Mouse (Mus musculus) left cerebral cortex, adult 8-10 months (tissue): Measurements from ENCODE around the gene Larp1b. TPM values are rescaled to one million over a fixed set of nuclear protein-coding genes. Genes with fewer than 3 reads are reported as not detected.

Experiments used
- DNase-seq, 2 experiments: peaks; one replicate each; pipeline ENCODE4 v3.0.0; 2022; ENCODE audit warnings: low spot score in 2 of 2
- total RNA-seq, 4 experiments: library from RNA; stranded (reverse); gene quantifications; 2 replicates each; pipeline ENCODE4 v1.2.4; 2022

Gene Larp1b
- total RNA-seq, 4 experiments from 2014 or later = 19.7 to 23.1 (median 22.4) TPM

- DNase-seq = no peak
Observed at GRCm38 (mm10) chr3:41020687-41021086, 71.1 kb downstream of the Larp1b start.

DNA sequence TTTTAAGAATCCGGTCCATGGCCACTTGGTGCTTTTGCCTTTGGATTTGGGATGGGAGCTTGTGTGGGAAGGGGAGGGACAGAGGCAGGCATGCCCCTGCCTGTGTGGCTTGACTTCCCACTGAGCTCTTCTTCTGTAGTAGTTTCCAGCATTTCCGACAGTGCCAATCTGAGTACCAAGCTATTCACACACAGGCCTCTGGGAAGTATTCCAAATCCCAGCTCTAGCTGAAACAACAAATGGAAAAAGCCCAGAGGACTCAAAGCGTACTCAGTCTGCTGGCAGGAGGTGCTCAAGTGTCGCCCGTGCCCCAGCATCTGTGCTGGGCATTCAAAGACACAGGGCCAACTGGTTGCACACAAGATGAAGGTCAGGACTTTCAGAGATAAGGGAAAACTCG lies 72.4 kb downstream of the Larp1b start:
- peak in 1 of 2 experiments; percentile 24 for DNase-seq

DNA sequence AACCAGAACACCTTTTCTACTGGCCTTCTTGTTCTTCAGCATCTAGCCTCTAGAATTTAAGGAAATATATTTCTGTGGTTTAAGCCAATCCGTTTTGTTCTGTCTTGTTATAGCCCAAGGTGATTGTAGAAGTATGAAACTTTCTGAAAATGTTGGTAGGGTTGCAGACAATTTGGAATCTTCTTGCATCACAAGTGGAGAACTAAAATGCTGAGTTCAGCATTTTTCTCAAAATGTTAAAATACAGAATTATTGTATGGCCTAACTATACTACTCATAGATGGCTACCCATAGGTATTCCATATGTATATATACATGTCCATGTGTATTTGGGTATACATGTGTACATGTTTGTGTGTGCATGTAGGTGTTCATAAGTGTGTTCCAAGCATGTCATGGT lies 81.1 kb downstream of the Larp1b start:
- no peak for DNase-seq

- DNase-seq = no peak
Observed at GRCm38 (mm10) chr3:41031286-41032210, 81.9 kb downstream of the Larp1b start.

GRCm38 (mm10) chr3:41038297-41038916 lies 88.8 kb downstream of the Larp1b start:
- no peak for DNase-seq

DNA sequence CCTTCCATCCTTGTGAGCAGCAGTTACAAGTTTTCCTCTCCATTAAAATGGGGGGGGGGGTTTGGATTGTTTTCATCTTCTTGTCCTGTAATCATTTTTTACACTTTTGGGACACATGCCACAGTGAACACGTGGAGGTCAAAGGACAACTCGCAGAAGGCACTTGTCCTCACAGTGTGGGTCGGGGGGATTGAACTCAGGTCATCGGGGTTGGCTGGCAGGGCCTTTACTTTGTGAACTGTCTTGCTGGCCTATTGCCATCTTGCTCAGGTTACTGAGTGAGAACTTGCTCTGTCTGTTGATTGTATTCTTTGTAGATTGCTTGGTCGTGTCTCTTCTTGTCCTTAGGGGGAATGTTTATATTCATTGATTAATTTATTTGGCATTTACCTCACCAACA lies 91.6 kb downstream of the Larp1b start:
- DNase-seq = no peak

DNA sequence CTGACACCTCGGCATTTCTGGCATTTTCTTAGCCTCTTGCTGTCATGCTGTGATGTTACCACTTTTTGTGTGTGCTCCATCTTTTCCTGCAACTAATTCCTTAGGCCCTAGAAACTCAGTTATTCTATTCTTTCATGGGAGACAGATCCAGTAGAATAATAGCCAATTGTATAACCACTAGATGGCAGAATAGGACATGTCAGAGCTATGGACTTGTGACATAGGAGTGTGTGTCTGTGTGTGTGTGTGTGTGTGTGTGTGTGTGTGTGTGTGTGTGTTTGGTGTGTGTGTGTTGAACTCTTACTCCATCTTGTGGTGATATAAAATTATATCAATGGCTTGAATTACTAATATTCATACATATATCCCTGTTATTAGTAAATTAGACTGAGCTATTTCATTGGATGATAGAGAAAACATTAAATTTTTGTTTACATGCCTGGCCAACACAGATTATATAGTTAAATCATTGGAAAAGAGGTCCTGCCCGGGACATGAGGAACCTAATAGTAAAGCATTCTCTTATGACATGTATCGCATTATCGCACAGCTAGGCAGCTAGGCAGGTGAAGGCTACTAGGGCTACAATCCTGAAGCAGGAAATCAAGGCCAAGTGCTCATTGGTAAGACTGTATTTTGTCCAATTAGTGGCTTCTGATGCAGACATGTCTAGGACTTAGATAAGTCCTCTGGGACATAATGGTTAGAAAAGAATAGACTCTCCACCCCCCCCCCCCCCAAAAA lies 92.7 kb downstream of the Larp1b start:
- DNase-seq = no peak

GRCm38 (mm10) chr3:41043756-41044354 lies 94.2 kb downstream of the Larp1b start:
- no peak for DNase-seq

- no peak for DNase-seq
Observed at GRCm38 (mm10) chr3:41047838-41048237, 98.2 kb downstream of the Larp1b start.

GRCm38 (mm10) chr3:41053334-41053733 lies 103.7 kb downstream of the Larp1b start:
- no peak for DNase-seq

- peak in 1 of 2 experiments; percentile 76 for DNase-seq
Observed at GRCm38 (mm10) chr3:41058395-41058794, 108.8 kb downstream of the Larp1b start.

GRCm38 (mm10) chr3:41059249-41059648 lies 109.6 kb downstream of the Larp1b start:
- DNase-seq = no peak

DNA sequence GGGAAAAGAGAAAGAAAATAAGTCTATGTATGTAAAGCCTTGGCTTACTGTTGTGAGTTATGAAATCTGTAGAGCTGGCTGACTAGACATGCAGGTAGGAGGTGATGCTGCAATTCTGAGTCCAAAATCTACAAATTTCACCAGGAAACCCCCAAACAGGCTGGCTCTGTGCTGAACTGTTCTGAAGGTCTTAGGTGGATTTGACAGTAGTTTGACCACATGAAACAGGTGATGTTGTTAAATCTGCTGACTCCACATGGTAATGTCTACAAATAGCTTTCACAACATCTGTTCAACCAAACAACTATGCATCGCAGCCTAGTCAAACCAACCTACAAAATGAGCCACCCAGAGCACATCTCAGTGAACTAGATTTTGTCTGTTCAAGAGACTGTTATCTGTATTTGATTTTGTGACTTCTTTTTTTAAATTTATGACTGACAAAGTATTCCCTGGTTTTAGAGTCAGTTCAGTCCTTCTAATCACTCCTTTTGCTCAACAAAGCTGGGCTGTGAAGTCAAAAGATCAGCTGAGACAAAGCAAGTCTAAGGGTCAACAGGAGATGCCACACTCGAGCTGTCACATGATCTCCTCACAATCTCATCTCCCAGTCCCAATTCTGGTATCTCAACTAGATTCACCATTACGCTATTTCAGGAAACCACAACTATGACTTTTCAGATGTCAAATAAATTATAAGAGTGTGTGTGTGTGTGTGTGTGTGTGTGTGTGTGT lies 112.4 kb downstream of the Larp1b start:
- no peak for DNase-seq

DNA sequence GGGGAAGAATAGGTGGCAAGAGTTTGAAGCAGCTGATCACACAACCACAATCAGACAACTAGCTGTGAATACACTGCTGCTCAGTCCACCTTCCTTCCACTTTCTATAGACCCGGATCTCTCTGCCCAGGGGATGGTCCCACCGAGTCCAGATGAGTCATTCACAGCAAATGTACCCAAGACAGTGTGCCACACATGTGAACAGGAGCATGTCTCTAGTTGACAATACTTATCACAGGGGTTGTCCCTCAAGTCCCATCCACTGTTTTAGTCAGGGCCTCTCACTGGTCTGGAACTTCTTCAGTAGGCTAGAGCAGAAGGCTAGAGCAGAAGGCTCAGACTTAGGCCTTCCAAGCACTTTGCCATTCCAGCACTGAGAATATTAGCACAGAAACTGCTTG lies 113.1 kb downstream of the Larp1b start:
- no peak for DNase-seq

- DNase-seq = no peak
Observed at GRCm38 (mm10) chr3:41065320-41065719, 115.7 kb downstream of the Larp1b start.

DNA sequence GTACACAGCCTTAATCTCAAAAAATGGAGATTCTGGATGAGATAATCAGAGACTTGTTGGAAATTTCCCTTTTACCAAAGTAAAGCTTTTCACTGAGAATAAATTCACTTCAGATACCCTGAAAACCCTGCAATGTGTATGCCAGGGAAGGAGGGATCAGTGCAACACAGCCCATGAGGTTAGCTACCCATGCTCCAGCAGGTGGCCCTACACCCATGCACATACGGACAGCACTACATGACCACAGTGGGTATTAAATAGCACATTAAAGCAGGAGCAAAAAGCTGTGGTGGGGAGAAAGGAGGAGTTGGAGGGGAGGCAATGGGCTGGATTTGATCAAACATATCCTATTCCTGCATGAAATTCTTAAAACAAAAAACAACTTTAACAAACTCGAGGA lies 120.9 kb downstream of the Larp1b start:
- no peak for DNase-seq

DNA sequence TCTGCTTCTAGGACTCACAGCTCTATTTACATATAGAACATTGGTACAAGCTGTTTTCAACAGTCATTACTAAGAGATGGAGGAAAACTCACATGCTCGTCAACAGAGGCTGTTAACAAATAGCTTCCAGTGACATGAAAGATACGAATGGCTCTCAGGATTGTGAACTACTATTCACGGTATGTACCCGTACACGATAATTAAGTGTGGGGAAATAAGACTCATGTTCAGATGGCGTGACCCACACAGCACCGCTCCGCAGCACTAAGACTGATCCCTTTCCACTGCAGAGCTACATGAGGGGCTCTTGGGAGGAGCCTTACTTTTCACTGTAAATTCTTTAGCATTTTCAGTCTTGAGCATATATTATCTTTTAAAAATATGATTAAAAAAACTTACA lies 125.7 kb downstream of the Larp1b start:
- no peak for DNase-seq

DNA sequence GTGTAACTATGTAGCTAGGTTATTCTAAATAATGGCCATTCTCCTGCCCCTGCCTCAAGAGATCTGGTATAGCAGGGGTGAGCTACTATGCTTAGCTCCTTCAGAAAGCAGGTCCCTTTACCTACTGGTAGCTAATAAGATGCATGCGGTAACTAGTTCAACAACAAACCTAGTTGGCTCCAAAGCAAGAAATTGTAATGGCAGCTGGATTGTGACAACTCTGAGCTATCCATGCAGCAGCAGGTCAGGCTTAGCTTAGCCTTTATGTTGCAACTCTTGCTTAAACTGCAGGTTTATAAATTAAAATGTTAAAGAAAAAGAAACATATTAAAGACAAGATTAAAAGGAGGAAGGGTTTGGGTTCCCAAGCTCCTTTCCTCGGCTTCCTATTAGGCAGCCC lies 129.0 kb downstream of the Larp1b start:
- no peak for DNase-seq

DNA sequence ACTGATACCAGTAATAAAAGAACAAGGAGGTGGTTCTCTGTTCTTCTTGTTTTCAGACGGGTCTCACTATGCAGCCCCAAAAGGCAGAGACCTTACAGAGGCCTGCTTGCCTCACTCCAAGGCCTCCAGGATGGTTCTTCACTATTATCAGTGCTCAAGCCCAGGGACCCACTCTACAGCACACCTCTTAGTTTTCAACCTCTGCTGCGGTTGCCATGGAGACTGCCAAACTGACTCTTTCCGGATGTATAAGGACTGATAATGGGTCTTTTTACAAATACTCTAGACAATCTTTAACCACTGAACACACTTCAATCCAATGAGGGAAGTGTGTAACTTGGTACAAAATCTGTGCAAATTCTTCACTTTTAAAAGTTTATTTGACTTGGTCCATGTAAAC lies 131.1 kb downstream of the Larp1b start:
- no peak for DNase-seq

GRCm38 (mm10) chr3:41081474-41082301 lies 132.1 kb downstream of the Larp1b start:
- no peak for DNase-seq
